Mouse (Mus musculus) liver, postnatal 0 days (tissue): Measurements from ENCODE around the gene Fam131c.

Experiments
- CTCF ChIP-seq: sonication (generic); IDR thresholded peaks from 2 replicates; pipeline ENCODE4 v1.5.1; 2016; ENCODE audit warnings: antibody characterized with exemption, low read depth
- EP300 ChIP-seq: IDR thresholded peaks from 2 replicates; pipeline ENCODE4 v1.6.1; 2016; ENCODE audit warnings: antibody characterized with exemption, low read depth, mild to moderate bottlenecking

DNA sequence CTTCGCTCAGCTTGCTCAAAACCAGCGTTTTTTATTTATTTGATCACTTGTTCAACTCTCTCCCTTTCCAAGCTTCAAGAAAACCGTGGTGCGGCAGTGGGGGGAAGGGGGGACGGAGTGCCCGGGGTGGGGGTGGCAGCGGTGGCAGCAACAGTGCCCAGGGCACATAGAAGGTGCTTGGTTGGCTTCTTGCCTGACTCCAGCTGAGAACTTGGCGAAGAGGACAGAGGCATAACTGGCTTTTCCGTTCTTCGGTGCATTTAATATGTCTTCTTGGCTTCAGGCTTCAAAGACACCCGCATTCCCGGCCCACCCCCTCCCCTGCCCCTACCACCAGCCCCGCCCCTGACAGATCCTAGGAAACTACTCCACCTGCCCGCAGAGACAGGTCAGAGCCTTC lies 64.6 kb downstream of the Fam131c start:
- TF ChIP-seq CTCF (no peak), EP300 (no peak)
